Mouse (Mus musculus): ENCODE data around the gene Usp28. TPM values are rescaled to one million over a fixed set of nuclear protein-coding genes. Genes with fewer than 3 reads are reported as not detected.
"Not testable (repeated sequence)": the region's sequence is repeated elsewhere in the genome, so short reads cannot be mapped to it uniquely, and the experiment has no call there.

Usp28 gene
- polyA plus RNA-seq, 1 experiment from 2014 or later, result 5.5 TPM

GRCm38 (mm10) chr9:48972494-48972893, 12.7 kb upstream of the Usp28 start:
- no peak overlapping the region for H3K27ac ChIP-seq (ENCODE audit: low read depth, low read length)
- TF ChIP-seq CTCF (IDR thresholded peaks at IDR 0.05; ENCODE audit: low read depth), result peak; percentile 85
- H3K27me3 ChIP-seq (replicated peaks; ENCODE audit: control insufficient read depth, insufficient read depth, low read length), result no peaks in the 10 kb centered on the region
- no peaks in the 10 kb centered on the region for H3K4me1 ChIP-seq (replicated peaks; ENCODE audit: control insufficient read depth, insufficient read depth, low read length)
- ATAC-seq, result no peak
- H3K9me3 ChIP-seq (ENCODE audit: control insufficient read depth), result no peaks in the 10 kb centered on the region
- H3K4me3 ChIP-seq (ENCODE audit: low read depth, low read length), result no peak overlapping the region
- H3K36me3 ChIP-seq (ENCODE audit: control insufficient read depth, insufficient read depth), result no peaks in the 10 kb centered on the region
- no peak overlapping the region for H3K4me2 ChIP-seq (replicated peaks; ENCODE audit: low read depth)
- 35% methylated on average over 3 of the region's 3 CpGs for WGBS
- H3K9ac ChIP-seq (ENCODE audit: low read depth, low read length), result no peak overlapping the region

DNA sequence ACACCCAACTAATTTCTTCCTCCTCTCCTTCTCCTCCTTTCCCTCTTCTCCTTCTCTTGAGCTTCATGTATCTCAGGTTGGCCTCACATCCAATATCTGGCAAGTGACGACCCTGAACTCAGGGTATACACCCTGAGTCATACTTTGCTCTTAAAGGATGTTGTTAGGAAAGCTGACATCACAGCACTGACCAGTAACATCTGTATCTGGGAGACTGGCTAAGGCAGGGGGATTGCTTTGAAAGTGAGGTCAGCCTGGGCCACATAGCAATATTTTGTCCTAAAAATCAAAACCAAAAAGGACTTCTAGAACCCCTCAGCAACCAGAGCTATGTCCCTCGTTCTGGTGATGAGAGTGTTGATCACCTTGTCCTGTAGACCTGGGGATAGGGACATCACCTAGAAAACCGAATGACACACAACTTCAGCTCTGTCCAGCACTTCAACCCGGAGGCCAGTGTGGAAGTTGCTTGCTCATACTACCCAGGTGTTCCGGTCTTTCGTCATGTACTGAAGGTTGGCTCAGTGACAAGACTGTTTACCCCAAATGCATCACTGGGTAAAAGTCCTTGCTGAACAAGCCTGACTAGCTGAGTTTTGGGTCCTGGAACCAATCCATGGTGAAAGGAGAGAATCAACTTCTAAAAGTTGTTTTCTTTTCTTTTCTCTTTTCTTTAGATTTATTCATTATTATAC, 8.4 kb upstream of the Usp28 start:
- 70% methylated on average over 6 of the region's 6 CpGs for WGBS
- TF ChIP-seq CTCF (IDR thresholded peaks at IDR 0.05; ENCODE audit: low read depth), result no peak

GRCm38 (mm10) chr9:48980371-48980770, 4.8 kb upstream of the Usp28 start:
- Histone ChIP-seq H3K4me1 (replicated peaks; ENCODE audit: control insufficient read depth, insufficient read depth, low read length) (peaks cover 4% of the 10 kb centered on the region), H3K4me3 (ENCODE audit: low read depth, low read length) (no peak overlapping the region), H3K4me2 (replicated peaks; ENCODE audit: low read depth) (no peak overlapping the region), H3K36me3 (ENCODE audit: control insufficient read depth, insufficient read depth) (no peaks in the 10 kb centered on the region), H3K9ac (ENCODE audit: low read depth, low read length) (no peak overlapping the region), H3K27me3 (replicated peaks; ENCODE audit: control insufficient read depth, insufficient read depth, low read length) (no peaks in the 10 kb centered on the region), H3K27ac (ENCODE audit: low read depth, low read length) (no peak overlapping the region), H3K9me3 (ENCODE audit: control insufficient read depth) (no peaks in the 10 kb centered on the region)
- 43% methylated on average over 5 of the region's 5 CpGs for WGBS
- no peak for ATAC-seq
- no peak for TF ChIP-seq CTCF (IDR thresholded peaks at IDR 0.05; ENCODE audit: low read depth)

More for the DNA sequence above, 8.4 kb upstream of the Usp28 start:
- Histone ChIP-seq H3K36me3 (ENCODE audit: control insufficient read depth, insufficient read depth) (no peaks in the 10 kb centered on the region), H3K9ac (ENCODE audit: low read depth, low read length) (no peak overlapping the region), H3K4me3 (ENCODE audit: low read depth, low read length) (no peak overlapping the region), H3K4me1 (replicated peaks; ENCODE audit: control insufficient read depth, insufficient read depth, low read length) (no peaks in the 10 kb centered on the region), H3K27ac (ENCODE audit: low read depth, low read length) (no peak overlapping the region), H3K9me3 (ENCODE audit: control insufficient read depth) (no peaks in the 10 kb centered on the region), H3K4me2 (replicated peaks; ENCODE audit: low read depth) (no peak overlapping the region), H3K27me3 (replicated peaks; ENCODE audit: control insufficient read depth, insufficient read depth, low read length) (no peaks in the 10 kb centered on the region)
- no peak for ATAC-seq

DNA sequence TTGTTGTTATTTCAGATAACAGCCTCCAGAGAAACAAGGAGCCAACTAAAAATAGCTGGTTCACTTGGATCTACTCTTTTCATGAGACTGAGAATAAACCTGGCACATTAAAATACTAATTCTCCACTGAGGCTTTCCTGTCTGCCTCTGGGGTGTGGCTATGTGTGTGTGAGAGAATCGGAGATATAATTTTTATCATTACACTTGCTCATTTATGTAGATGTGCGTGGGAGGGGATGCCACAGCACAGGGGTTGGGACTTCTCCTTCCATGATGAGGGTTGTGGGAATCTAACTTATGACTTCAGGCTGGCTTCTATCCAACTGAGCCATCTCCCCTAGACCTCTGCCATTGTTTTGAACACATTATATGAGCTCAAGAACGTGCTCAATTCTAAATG, 4.4 kb upstream of the Usp28 start:
- no peak overlapping the region for H3K9ac ChIP-seq (ENCODE audit: low read depth, low read length)
- no peak overlapping the region for H3K27ac ChIP-seq (ENCODE audit: low read depth, low read length)
- WGBS, result 81% methylated on average over 3 of the region's 3 CpGs
- TF ChIP-seq CTCF (IDR thresholded peaks at IDR 0.05; ENCODE audit: low read depth), result no peak
- H3K4me3 ChIP-seq (ENCODE audit: low read depth, low read length), result no peak overlapping the region
- ATAC-seq, result no peak
- no peaks in the 10 kb centered on the region for H3K36me3 ChIP-seq (ENCODE audit: control insufficient read depth, insufficient read depth)
- H3K27me3 ChIP-seq (replicated peaks; ENCODE audit: control insufficient read depth, insufficient read depth, low read length), result no peaks in the 10 kb centered on the region
- no peaks in the 10 kb centered on the region for H3K9me3 ChIP-seq (ENCODE audit: control insufficient read depth)
- peaks cover 4% of the 10 kb centered on the region for H3K4me1 ChIP-seq (replicated peaks; ENCODE audit: control insufficient read depth, insufficient read depth, low read length)
- no peak overlapping the region for H3K4me2 ChIP-seq (replicated peaks; ENCODE audit: low read depth)

DNA sequence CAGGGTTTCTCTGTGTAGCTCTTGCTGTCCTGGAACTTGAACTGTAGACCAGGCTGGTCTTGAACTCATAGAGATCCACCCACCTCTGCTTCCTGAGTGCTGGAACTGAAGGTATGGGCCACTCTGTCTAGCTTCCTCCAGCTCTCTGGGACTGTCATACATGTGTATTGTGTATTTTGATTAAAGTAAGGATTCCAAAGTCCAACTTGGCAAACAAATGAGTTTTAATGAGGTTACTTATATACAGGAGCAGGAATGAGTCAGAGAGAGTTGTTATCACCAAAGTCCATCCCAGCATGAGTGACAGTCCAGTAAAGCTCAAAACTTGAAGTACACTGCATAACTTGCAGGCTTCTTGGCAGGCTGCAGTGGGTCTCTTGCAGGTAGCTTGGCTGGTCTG, 3.3 kb upstream of the Usp28 start:
- Histone ChIP-seq H3K27ac (ENCODE audit: low read depth, low read length) (0 out of 2 replicates have a peak overlapping the region, but pooled peaks have one; percentile 5), H3K9me3 (ENCODE audit: control insufficient read depth) (no peaks in the 10 kb centered on the region), H3K27me3 (replicated peaks; ENCODE audit: control insufficient read depth, insufficient read depth, low read length) (no peaks in the 10 kb centered on the region), H3K4me3 (ENCODE audit: low read depth, low read length) (no peak overlapping the region), H3K4me1 (replicated peaks; ENCODE audit: control insufficient read depth, insufficient read depth, low read length) (peaks cover 6% of the 10 kb centered on the region), H3K36me3 (ENCODE audit: control insufficient read depth, insufficient read depth) (no peaks in the 10 kb centered on the region), H3K4me2 (replicated peaks; ENCODE audit: low read depth) (no peak overlapping the region), H3K9ac (ENCODE audit: low read depth, low read length) (no peak overlapping the region)
- TF ChIP-seq CTCF (IDR thresholded peaks at IDR 0.05; ENCODE audit: low read depth), result no peak
- ATAC-seq, result peak; percentile 72

GRCm38 (mm10) chr9:48983801-48984200, 1.4 kb upstream of the Usp28 start:
- H3K9me3 ChIP-seq (ENCODE audit: control insufficient read depth); H3K9ac ChIP-seq (ENCODE audit: low read depth, low read length); H3K36me3 ChIP-seq (ENCODE audit: control insufficient read depth, insufficient read depth); H3K27ac ChIP-seq (ENCODE audit: low read depth, low read length); H3K4me3 ChIP-seq (ENCODE audit: low read depth, low read length); ATAC-seq; H3K27me3 ChIP-seq (replicated peaks; ENCODE audit: control insufficient read depth, insufficient read depth, low read length); H3K4me1 ChIP-seq (replicated peaks; ENCODE audit: control insufficient read depth, insufficient read depth, low read length): not testable (repeated sequence)
- peak overlapping the region; percentile 63 for H3K4me2 ChIP-seq (replicated peaks; ENCODE audit: low read depth)
- 90% methylated on average over 6 of the region's 6 CpGs for WGBS

All from intestine, postnatal 0 days (tissue).